Mouse (Mus musculus): ENCODE measurements around the gene Bcap29.

GRCm38 (mm10) chr12:31604894-31605293, 29.6 kb downstream of the Bcap29 start:
- TF ChIP-seq HCFC1 (IDR thresholded peaks at IDR 0.05; ENCODE audit: borderline replicate concordance, insufficient read depth, low read length) (no peak), ZC3H11A (IDR thresholded peaks at IDR 0.05; ENCODE audit: borderline replicate concordance, low read depth, low read length) (no peak), ZNF384 (IDR thresholded peaks at IDR 0.05; ENCODE audit: low read depth, low read length) (no peak), MAFK (IDR thresholded peaks at IDR 0.05; ENCODE audit: insufficient read depth, low read depth, low read length) (no peak), CHD2 (IDR thresholded peaks at IDR 0.05; ENCODE audit: low read depth, low read length) (no peak)
